Mouse (Mus musculus): ENCODE measurements around the gene Dtx4. TPM values are rescaled to one million over a fixed set of nuclear protein-coding genes. Genes with fewer than 3 reads are reported as not detected.

Gene Dtx4
- total and polyA plus RNA-seq, 3 experiments, result 16.4 to 30.5 (median 21.2) TPM

DNA sequence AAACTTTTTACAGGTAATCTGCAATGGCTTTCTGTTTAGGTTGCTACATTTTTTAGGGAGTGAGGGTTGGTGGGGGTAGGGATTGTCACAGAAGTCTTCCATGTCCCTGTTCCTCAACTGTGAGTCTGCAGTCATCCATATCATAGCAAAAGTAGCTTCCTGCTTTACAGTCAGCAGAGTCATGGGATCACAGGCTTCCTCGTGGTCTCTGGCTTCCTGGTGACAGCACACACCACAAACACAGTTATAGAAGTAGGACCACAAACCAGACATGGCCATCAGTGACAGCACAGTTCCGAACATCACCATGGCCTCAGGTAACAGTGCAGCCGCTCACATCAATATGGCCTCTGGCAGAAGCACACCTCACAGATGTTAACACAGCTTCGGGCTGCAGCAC, 58.7 kb downstream of the Dtx4 start:
- no peak overlapping the region for H3K9ac ChIP-seq (ENCODE audit: insufficient read depth, low read depth)
- no peaks in the 10 kb centered on the region for H3K27me3 ChIP-seq (replicated peaks)
- H3K36me3 ChIP-seq (replicated peaks in 1 of 2; ENCODE audit: control insufficient read depth in 1 of 2, insufficient read depth in 1 of 2, low read length in 1 of 2), result no peaks in the 10 kb centered on the region
- no peak for DNase-seq (ENCODE audit: extremely low read depth)
- dilution Hi-C loops (cut with MboI; ENCODE audit: extremely low pct_ligation_motif_present, extremely low pct_unique_long_range_greater_than_20kb, low sequenced_read_pairs) (no loop called here), in situ Hi-C loops (cut with MboI; ENCODE audit: low pct_ligation_motif_present, low pct_unique_long_range_greater_than_20kb, low sequenced_read_pairs) (no loop called here)
- H3K4me2 ChIP-seq (ENCODE audit: insufficient read depth, low read depth, poor library complexity, severe bottlenecking), result no peak overlapping the region
- H3K4me1 ChIP-seq (ENCODE audit: control insufficient read depth in 1 of 2, insufficient read depth in 2 of 2), result peaks cover 9 to 28% of the 10 kb centered on the region in 2 experiments; a peak in 3 of 4 replicates
- H3K27ac ChIP-seq (ENCODE audit: insufficient read depth, low read depth), result no peak overlapping the region
- H3K79me2 ChIP-seq (replicated peaks; ENCODE audit: control insufficient read depth, extremely low read depth, insufficient read depth, poor library complexity, severe bottlenecking), result no peaks in the 10 kb centered on the region
- TF ChIP-seq SIN3A (IDR thresholded peaks at IDR 0.05; ENCODE audit: low read length), result no peak
- H3K4me3 ChIP-seq (replicated peaks in 1 of 3; ENCODE audit: low read depth in 2 of 3, low read length in 2 of 3, poor library complexity in 1 of 3), result no peak overlapping the region
- no peaks in the 10 kb centered on the region for H3K9me3 ChIP-seq (replicated peaks; ENCODE audit: low read length)

DNA sequence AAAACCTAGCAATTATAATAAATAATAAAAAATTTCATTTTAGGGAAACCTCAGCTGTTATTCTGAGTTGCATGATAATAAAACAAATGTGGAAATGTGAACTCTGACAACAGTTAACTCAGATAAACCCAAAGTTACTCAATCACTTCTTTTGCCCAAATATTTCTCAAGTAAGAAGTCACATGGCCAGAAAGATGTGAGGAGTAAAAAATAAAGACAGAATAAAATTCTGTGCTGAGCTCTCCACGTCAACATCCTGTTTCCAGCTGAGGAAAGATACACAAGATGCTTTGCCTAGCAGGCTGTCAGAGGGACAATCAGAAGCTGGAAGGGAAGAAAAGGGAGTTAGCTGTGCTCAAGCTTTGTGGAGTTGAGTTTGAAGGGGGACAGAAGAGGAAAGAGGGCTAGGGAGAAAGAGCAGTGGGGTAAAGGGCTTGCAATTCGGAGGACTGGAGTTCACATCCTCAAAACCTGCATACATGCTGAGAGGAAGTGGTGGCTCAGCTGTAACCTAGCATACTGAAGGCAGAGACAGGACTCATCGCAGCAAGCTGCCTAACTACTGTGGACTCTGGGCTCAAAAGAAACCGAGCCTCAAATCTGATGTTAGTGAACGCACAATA, 61.0 kb downstream of the Dtx4 start:
- Histone ChIP-seq H3K9me3 (replicated peaks; ENCODE audit: low read length) (no peaks in the 10 kb centered on the region), H3K27ac (ENCODE audit: insufficient read depth, low read depth) (no peak overlapping the region), H3K36me3 (replicated peaks in 1 of 2; ENCODE audit: control insufficient read depth in 1 of 2, insufficient read depth in 1 of 2, low read length in 1 of 2) (no peaks in the 10 kb centered on the region), H3K4me3 (replicated peaks in 1 of 3; ENCODE audit: low read depth in 2 of 3, low read length in 2 of 3, poor library complexity in 1 of 3) (no peak overlapping the region), H3K9ac (ENCODE audit: insufficient read depth, low read depth) (no peak overlapping the region), H3K4me1 (ENCODE audit: control insufficient read depth in 1 of 2, insufficient read depth in 2 of 2) (peaks cover 21 to 42% of the 10 kb centered on the region in 2 experiments), H3K4me2 (ENCODE audit: insufficient read depth, low read depth, poor library complexity, severe bottlenecking) (no peak overlapping the region), H3K79me2 (replicated peaks; ENCODE audit: control insufficient read depth, extremely low read depth, insufficient read depth, poor library complexity, severe bottlenecking) (no peaks in the 10 kb centered on the region), H3K27me3 (replicated peaks) (no peaks in the 10 kb centered on the region)
- no peak for TF ChIP-seq CTCF (conservative IDR thresholded peaks at IDR 0.05 in 1 of 2, IDR thresholded peaks at IDR 0.05 in 1 of 2; ENCODE audit: low read depth in 2 of 2, low read length in 2 of 2)
- TF ChIP-seq ZNF384 (IDR thresholded peaks at IDR 0.05; ENCODE audit: low read depth, low read length), result no peak
- TF ChIP-seq JUND (conservative IDR thresholded peaks at IDR 0.05; ENCODE audit: low read depth, low read length), result no peak
- no peak for TF ChIP-seq MAX (IDR thresholded peaks at IDR 0.05; ENCODE audit: low read length)
- no peak for TF ChIP-seq ZKSCAN1 (IDR thresholded peaks at IDR 0.05; ENCODE audit: borderline replicate concordance, low read depth, low read length)
- TF ChIP-seq ELF1 (IDR thresholded peaks at IDR 0.05; ENCODE audit: low read depth, low read length), result no peak
- no peak for TF ChIP-seq KAT2A (IDR thresholded peaks at IDR 0.05; ENCODE audit: insufficient replicate concordance, low read length)
- TF ChIP-seq POLR2AphosphoS2 (IDR thresholded peaks at IDR 0.05; ENCODE audit: low read depth, low read length), result no peak
- no peak for TF ChIP-seq BHLHE40 (IDR thresholded peaks at IDR 0.05; ENCODE audit: low read depth, low read length)
- no peak for TF ChIP-seq TBP (conservative IDR thresholded peaks at IDR 0.05; ENCODE audit: low read depth, low read length)
- TF ChIP-seq RAD21 (IDR thresholded peaks at IDR 0.05; ENCODE audit: low read depth, low read length), result no peak
- no peak for TF ChIP-seq MEF2A (IDR thresholded peaks at IDR 0.05; ENCODE audit: borderline replicate concordance, low read depth, low read length)
- in situ Hi-C loops (cut with MboI; ENCODE audit: low pct_ligation_motif_present, low pct_unique_long_range_greater_than_20kb, low sequenced_read_pairs) (no loop called here), dilution Hi-C loops (cut with MboI; ENCODE audit: extremely low pct_ligation_motif_present, extremely low pct_unique_long_range_greater_than_20kb, low sequenced_read_pairs) (no loop called here)
- peak; percentile 23 for DNase-seq (ENCODE audit: extremely low read depth)

DNA sequence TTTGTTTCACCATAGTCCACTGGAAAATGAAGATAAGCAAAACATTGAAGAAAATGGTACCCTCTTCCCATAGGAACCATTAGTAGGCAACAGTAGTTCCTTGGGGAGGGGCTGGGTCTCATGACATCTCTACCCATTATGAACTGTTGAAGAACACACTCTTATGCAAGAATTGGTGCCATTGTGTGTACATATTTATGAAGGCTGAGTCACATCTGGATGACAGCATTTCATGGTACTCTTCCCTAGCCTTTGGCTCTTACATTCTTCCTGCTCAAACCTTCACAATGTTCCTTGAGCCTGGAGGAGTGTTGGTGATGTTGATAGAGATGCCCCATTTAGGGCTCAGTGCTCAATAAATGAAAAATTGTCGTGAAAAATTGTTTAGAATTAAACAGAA, 61.7 kb downstream of the Dtx4 start:
- Histone ChIP-seq H3K79me2 (replicated peaks; ENCODE audit: control insufficient read depth, extremely low read depth, insufficient read depth, poor library complexity, severe bottlenecking) (no peaks in the 10 kb centered on the region), H3K4me1 (ENCODE audit: control insufficient read depth in 1 of 2, insufficient read depth in 2 of 2) (peaks cover 22 to 45% of the 10 kb centered on the region in 2 experiments), H3K27me3 (replicated peaks) (no peaks in the 10 kb centered on the region), H3K9ac (ENCODE audit: insufficient read depth, low read depth) (no peak overlapping the region), H3K9me3 (replicated peaks; ENCODE audit: low read length) (no peaks in the 10 kb centered on the region), H3K4me3 (replicated peaks in 1 of 3; ENCODE audit: low read depth in 2 of 3, low read length in 2 of 3, poor library complexity in 1 of 3) (no peak overlapping the region), H3K36me3 (replicated peaks in 1 of 2; ENCODE audit: control insufficient read depth in 1 of 2, insufficient read depth in 1 of 2, low read length in 1 of 2) (no peaks in the 10 kb centered on the region), H3K27ac (ENCODE audit: insufficient read depth, low read depth) (no peak overlapping the region), H3K4me2 (ENCODE audit: insufficient read depth, low read depth, poor library complexity, severe bottlenecking) (no peak overlapping the region)
- in situ Hi-C loops (cut with MboI; ENCODE audit: low pct_ligation_motif_present, low pct_unique_long_range_greater_than_20kb, low sequenced_read_pairs), result loop anchor here (10.0 kb wide), 2 partner anchors 145 to 305 kb away; no protein-coding TSS in a partner anchor
- TF ChIP-seq USF1 (IDR thresholded peaks at IDR 0.05; ENCODE audit: low read depth, low read length), result no peak
- TF ChIP-seq IRF4 (IDR thresholded peaks at IDR 0.05; ENCODE audit: low read depth, low read length), result no peak
- TF ChIP-seq POLR2A (IDR thresholded peaks at IDR 0.05; ENCODE audit: low read depth, low read length), result no peak
- no peak for TF ChIP-seq MYC (IDR thresholded peaks at IDR 0.05; ENCODE audit: low read depth, low read length)
- TF ChIP-seq SMC3 (IDR thresholded peaks at IDR 0.05; ENCODE audit: low read depth, low read length), result no peak
- no peak for TF ChIP-seq GABPA (IDR thresholded peaks at IDR 0.05; ENCODE audit: insufficient replicate concordance, low read depth, low read length)
- TF ChIP-seq RAD21 (IDR thresholded peaks at IDR 0.05; ENCODE audit: low read depth, low read length), result no peak
- TF ChIP-seq EP300 (IDR thresholded peaks at IDR 0.05; ENCODE audit: low read length), result no peak
- TF ChIP-seq CHD2 (IDR thresholded peaks at IDR 0.05; ENCODE audit: low read length), result no peak
- no peak for TF ChIP-seq JUND (conservative IDR thresholded peaks at IDR 0.05; ENCODE audit: low read depth, low read length)
- no peak for TF ChIP-seq MXI1 (IDR thresholded peaks at IDR 0.05; ENCODE audit: low read depth, low read length)
- TF ChIP-seq ZNF384 (IDR thresholded peaks at IDR 0.05; ENCODE audit: low read depth, low read length), result no peak
- no peak for DNase-seq (ENCODE audit: extremely low read depth)
- dilution Hi-C loops (cut with MboI; ENCODE audit: extremely low pct_ligation_motif_present, extremely low pct_unique_long_range_greater_than_20kb, low sequenced_read_pairs), result no loop called here

All from CH12.LX (cell line).